Mouse (Mus musculus): ENCODE results near the gene Phex. TPM values are rescaled to one million over a fixed set of nuclear protein-coding genes. Genes with fewer than 3 reads are reported as not detected.

Gene Phex
- total and polyA plus RNA-seq, 2 experiments from 2014 or later = 0.05 TPM; not detected in 1

GRCm38 (mm10) chrX:157202736-157203135 is 212.4 kb downstream of the Phex start:
- Histone ChIP-seq H3K27ac (ENCODE audit: low read depth) (no peak overlapping the region), H3K36me3 (replicated peaks; ENCODE audit: control insufficient read depth, insufficient read depth, low read length) (no peaks in the 10 kb centered on the region), H3K9me3 (replicated peaks; ENCODE audit: control insufficient read depth, low read length) (no peaks in the 10 kb centered on the region), H3K4me2 (ENCODE audit: low read depth, low read length) (no peak overlapping the region), H3K4me3 (ENCODE audit: low read depth, low read length) (no peak overlapping the region), H3K9ac (replicated peaks; ENCODE audit: low read depth, low read length) (no peak overlapping the region), H3K27me3 (ENCODE audit: control insufficient read depth, insufficient read depth, low read length) (no peaks in the 10 kb centered on the region), H3K4me1 (ENCODE audit: control insufficient read depth, insufficient read depth) (no peaks in the 10 kb centered on the region)
- TF ChIP-seq CTCF (IDR thresholded peaks at IDR 0.05; ENCODE audit: low read depth) = no peak
- no peak for TF ChIP-seq EP300 (IDR thresholded peaks at IDR 0.05; ENCODE audit: low read depth)
- DNase-seq (ENCODE audit: low spot score) (no peak), ATAC-seq (ENCODE audit: insufficient read depth, low read depth) (no peak)
- WGBS = 77% methylated on average over 1 of the region's 1 CpGs

- Histone ChIP-seq H3K4me2 (ENCODE audit: low read depth, low read length) (no peak overlapping the region), H3K27ac (ENCODE audit: low read depth) (no peak overlapping the region), H3K9ac (replicated peaks; ENCODE audit: low read depth, low read length) (no peak overlapping the region), H3K36me3 (replicated peaks; ENCODE audit: control insufficient read depth, insufficient read depth, low read length) (no peaks in the 10 kb centered on the region), H3K9me3 (replicated peaks; ENCODE audit: control insufficient read depth, low read length) (no peaks in the 10 kb centered on the region), H3K27me3 (ENCODE audit: control insufficient read depth, insufficient read depth, low read length) (no peaks in the 10 kb centered on the region), H3K4me1 (ENCODE audit: control insufficient read depth, insufficient read depth) (no peaks in the 10 kb centered on the region), H3K4me3 (ENCODE audit: low read depth, low read length) (no peak overlapping the region)
- no peak for ATAC-seq (ENCODE audit: insufficient read depth, low read depth)
- TF ChIP-seq EP300 (IDR thresholded peaks at IDR 0.05; ENCODE audit: low read depth) (no peak), CTCF (IDR thresholded peaks at IDR 0.05; ENCODE audit: low read depth) (no peak)
- no peak for DNase-seq (ENCODE audit: low spot score)
- 68% methylated on average over 4 of the region's 4 CpGs for WGBS
Observed at GRCm38 (mm10) chrX:157184167-157184566, 230.9 kb downstream of the Phex start.

- ATAC-seq (ENCODE audit: insufficient read depth, low read depth) (no peak), DNase-seq (ENCODE audit: low spot score) (no peak)
- H3K36me3 ChIP-seq (replicated peaks; ENCODE audit: control insufficient read depth, insufficient read depth, low read length) = no peaks in the 10 kb centered on the region
- H3K4me1 ChIP-seq (ENCODE audit: control insufficient read depth, insufficient read depth) = no peaks in the 10 kb centered on the region
- H3K9ac ChIP-seq (replicated peaks; ENCODE audit: low read depth, low read length) = no peak overlapping the region
- H3K4me2 ChIP-seq (ENCODE audit: low read depth, low read length) = no peak overlapping the region
- H3K27me3 ChIP-seq (ENCODE audit: control insufficient read depth, insufficient read depth, low read length) = no peaks in the 10 kb centered on the region
- no peaks in the 10 kb centered on the region for H3K9me3 ChIP-seq (replicated peaks; ENCODE audit: control insufficient read depth, low read length)
- WGBS = 80% methylated on average over 1 of the region's 1 CpGs
- TF ChIP-seq EP300 (IDR thresholded peaks at IDR 0.05; ENCODE audit: low read depth) (no peak), CTCF (IDR thresholded peaks at IDR 0.05; ENCODE audit: low read depth) (no peak)
- no peak overlapping the region for H3K4me3 ChIP-seq (ENCODE audit: low read depth, low read length)
- no peak overlapping the region for H3K27ac ChIP-seq (ENCODE audit: low read depth)
Observed at GRCm38 (mm10) chrX:157180845-157181244, 234.3 kb downstream of the Phex start.

GRCm38 (mm10) chrX:157164142-157164541 is 251.0 kb downstream of the Phex start:
- H3K4me1 ChIP-seq (ENCODE audit: control insufficient read depth, insufficient read depth) = no peaks in the 10 kb centered on the region

GRCm38 (mm10) chrX:157163394-157163793 is 251.7 kb downstream of the Phex start:
- 70% methylated on average over 2 of the region's 2 CpGs for WGBS
- no peak for ATAC-seq (ENCODE audit: insufficient read depth, low read depth)

More at GRCm38 (mm10) chrX:157164142-157164541, 251.0 kb downstream of the Phex start:
- TF ChIP-seq EP300 (IDR thresholded peaks at IDR 0.05; ENCODE audit: low read depth) (no peak), CTCF (IDR thresholded peaks at IDR 0.05; ENCODE audit: low read depth) (no peak)
- H3K27me3 ChIP-seq (ENCODE audit: control insufficient read depth, insufficient read depth, low read length) = no peaks in the 10 kb centered on the region
- no peak overlapping the region for H3K4me2 ChIP-seq (ENCODE audit: low read depth, low read length)
- 69% methylated on average over 3 of the region's 3 CpGs for WGBS
- DNase-seq (ENCODE audit: low spot score) (no peak), ATAC-seq (ENCODE audit: insufficient read depth, low read depth) (no peak)
- H3K4me3 ChIP-seq (ENCODE audit: low read depth, low read length) = no peak overlapping the region
- no peak overlapping the region for H3K9ac ChIP-seq (replicated peaks; ENCODE audit: low read depth, low read length)
- H3K9me3 ChIP-seq (replicated peaks; ENCODE audit: control insufficient read depth, low read length) = no peaks in the 10 kb centered on the region
- H3K36me3 ChIP-seq (replicated peaks; ENCODE audit: control insufficient read depth, insufficient read depth, low read length) = no peaks in the 10 kb centered on the region
- H3K27ac ChIP-seq (ENCODE audit: low read depth) = no peak overlapping the region

GRCm38 (mm10) chrX:157144675-157145074 is 270.4 kb downstream of the Phex start:
- Histone ChIP-seq H3K9me3 (replicated peaks; ENCODE audit: control insufficient read depth, low read length) (no peaks in the 10 kb centered on the region), H3K9ac (replicated peaks; ENCODE audit: low read depth, low read length) (no peak overlapping the region), H3K27me3 (ENCODE audit: control insufficient read depth, insufficient read depth, low read length) (no peaks in the 10 kb centered on the region), H3K4me2 (ENCODE audit: low read depth, low read length) (no peak overlapping the region), H3K36me3 (replicated peaks; ENCODE audit: control insufficient read depth, insufficient read depth, low read length) (no peaks in the 10 kb centered on the region), H3K4me3 (ENCODE audit: low read depth, low read length) (no peak overlapping the region), H3K4me1 (ENCODE audit: control insufficient read depth, insufficient read depth) (no peaks in the 10 kb centered on the region), H3K27ac (ENCODE audit: low read depth) (no peak overlapping the region)
- DNase-seq (ENCODE audit: low spot score) (no peak), ATAC-seq (ENCODE audit: insufficient read depth, low read depth) (no peak)
- no peak for TF ChIP-seq EP300 (IDR thresholded peaks at IDR 0.05; ENCODE audit: low read depth)

More at GRCm38 (mm10) chrX:157163394-157163793, 251.7 kb downstream of the Phex start:
- Histone ChIP-seq H3K4me2 (ENCODE audit: low read depth, low read length) (no peak overlapping the region), H3K27ac (ENCODE audit: low read depth) (no peak overlapping the region), H3K4me3 (ENCODE audit: low read depth, low read length) (no peak overlapping the region), H3K9ac (replicated peaks; ENCODE audit: low read depth, low read length) (no peak overlapping the region), H3K36me3 (replicated peaks; ENCODE audit: control insufficient read depth, insufficient read depth, low read length) (no peaks in the 10 kb centered on the region), H3K27me3 (ENCODE audit: control insufficient read depth, insufficient read depth, low read length) (no peaks in the 10 kb centered on the region), H3K4me1 (ENCODE audit: control insufficient read depth, insufficient read depth) (no peaks in the 10 kb centered on the region), H3K9me3 (replicated peaks; ENCODE audit: control insufficient read depth, low read length) (no peaks in the 10 kb centered on the region)
- DNase-seq (ENCODE audit: low spot score) = no peak
- TF ChIP-seq CTCF (IDR thresholded peaks at IDR 0.05; ENCODE audit: low read depth) (no peak), EP300 (IDR thresholded peaks at IDR 0.05; ENCODE audit: low read depth) (no peak)
